Mouse (Mus musculus) ES-Bruce4 (cell line): ENCODE results near the gene Atxn2.

Experiments used
- EP300 ChIP-seq: IDR thresholded peaks from 2 replicates; pipeline ENCODE4 v1.6.1; 2011; ENCODE audit warnings: low read depth, low read length; ENCODE audit not compliant: insufficient read depth
- POLR2A ChIP-seq: IDR thresholded peaks from one replicate; pipeline ENCODE4 v1.8.1; 2011; ENCODE audit warnings: low read length; ENCODE audit not compliant: insufficient read depth

- TF ChIP-seq POLR2A: no peak
- TF ChIP-seq EP300: no peak
These were observed 18.2 kb upstream of the Atxn2 start for GRCm38 (mm10) chr5:121692897-121693296.
